Mouse (Mus musculus): ENCODE measurements around the gene 1110004F10Rik. TPM values are rescaled to one million over a fixed set of nuclear protein-coding genes. Genes with fewer than 3 reads are reported as not detected.

1110004F10Rik gene
- 342 TPM in 2 replicates for polyA plus RNA-seq (2016; fragmentation: Nextera tagmentation; extraction: Ambion mirVana)

DNA sequence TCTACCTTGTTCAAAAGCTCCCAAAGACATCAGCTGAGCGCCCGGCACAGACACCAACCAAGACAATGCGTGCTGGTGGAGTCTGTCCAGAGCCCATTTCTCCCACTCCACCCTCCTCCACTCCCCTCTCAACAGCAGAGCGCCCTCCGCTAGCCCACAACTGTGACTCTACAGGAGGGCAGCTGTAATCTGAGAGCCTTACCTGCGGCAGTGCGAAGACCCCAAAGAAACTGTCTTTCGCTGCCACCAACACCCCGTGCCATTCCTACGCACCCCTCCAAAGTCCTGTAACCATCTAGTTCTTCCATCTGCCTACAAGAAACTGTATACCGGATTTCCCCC, at the start of gene 1110004F10Rik:
1110004F10Rik (plus strand) TSS at position 202 of the 342 bp plus-strand sequence.
- Histone ChIP-seq H3K27ac (peak within 1 kb of the TSS; percentile 65), H3K9me3 (no peaks in the 10 kb centered on the region), H3K4me2 (peak within 1 kb of the TSS; percentile 99), H3K4me1 (peaks cover 52% of the 10 kb centered on the region), H3K27me3 (peaks cover 33% of the 10 kb centered on the region), H3K9ac (peak within 1 kb of the TSS; percentile 62), H3K36me3 (replicated peaks) (no peaks in the 10 kb centered on the region), H3K4me3 (replicated peaks) (peak within 1 kb of the TSS; percentile 51)
- no peak for ATAC-seq (ENCODE audit: low FRiP score)
- WGBS, result 0% methylated on average over 11 of the region's 11 CpGs

DNA sequence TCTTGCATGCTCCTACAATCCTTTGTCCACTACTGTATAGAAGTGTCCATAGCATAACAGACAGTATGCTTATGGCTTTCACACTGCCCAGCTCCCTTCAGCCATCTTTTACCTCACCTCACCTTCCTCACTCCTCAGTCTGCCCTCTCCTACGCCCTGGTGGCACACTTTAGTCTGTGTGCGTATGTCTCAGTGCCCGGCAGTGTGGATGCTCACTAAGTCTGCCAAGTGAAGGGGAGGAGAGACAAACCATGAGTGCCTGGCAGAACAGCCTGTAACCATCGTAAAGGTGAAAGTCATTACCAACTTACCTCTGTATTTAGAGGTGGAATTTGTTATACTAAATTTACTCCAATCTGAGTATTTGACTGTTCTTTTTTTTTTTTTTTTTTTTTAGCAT, 36.5 kb upstream of the 1110004F10Rik start:
- no peak overlapping the region for H3K9ac ChIP-seq
- H3K9me3 ChIP-seq, result no peaks in the 10 kb centered on the region
- no peak overlapping the region for H3K4me3 ChIP-seq (replicated peaks)
- 91% methylated on average over 4 of the region's 4 CpGs for WGBS
- no peak overlapping the region for H3K4me2 ChIP-seq
- H3K36me3 ChIP-seq (replicated peaks), result no peaks in the 10 kb centered on the region
- H3K27me3 ChIP-seq, result no peaks in the 10 kb centered on the region
- H3K27ac ChIP-seq, result no peak overlapping the region
- ATAC-seq (ENCODE audit: low FRiP score), result no peak
- H3K4me1 ChIP-seq, result peaks cover 7% of the 10 kb centered on the region; the same call in 1 of the 2 replicates

DNA sequence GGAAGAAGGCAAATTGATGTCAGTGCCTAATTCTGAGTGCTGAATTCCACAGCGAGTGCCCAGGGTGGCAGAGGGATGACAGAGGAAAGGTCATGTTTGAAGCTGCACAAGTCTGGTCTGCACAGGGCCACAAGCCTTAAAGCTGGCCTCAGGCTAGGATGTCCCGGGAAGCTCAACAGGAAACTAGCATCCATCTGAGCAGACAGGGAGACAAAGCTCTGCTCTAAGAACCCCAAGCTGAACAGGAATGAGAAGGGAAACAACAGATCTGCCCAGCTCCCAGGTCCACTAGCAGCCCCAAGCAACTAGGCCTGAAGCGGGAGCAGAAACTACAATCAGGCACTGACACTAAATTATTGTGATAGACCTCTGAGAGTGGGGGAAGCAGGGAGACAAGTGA, 9.2 kb upstream of the 1110004F10Rik start:
- H3K27me3 ChIP-seq, result no peaks in the 10 kb centered on the region
- H3K9me3 ChIP-seq, result no peaks in the 10 kb centered on the region
- H3K36me3 ChIP-seq (replicated peaks), result no peaks in the 10 kb centered on the region
- H3K4me2 ChIP-seq, result peak overlapping the region; percentile 99
- H3K4me1 ChIP-seq, result peaks cover 43% of the 10 kb centered on the region
- H3K27ac ChIP-seq, result peak overlapping the region; percentile 96
- no peak for ATAC-seq (ENCODE audit: low FRiP score)
- 14% methylated on average over 3 of the region's 3 CpGs for WGBS
- peak overlapping the region; percentile 76 for H3K4me3 ChIP-seq (replicated peaks)
- peak overlapping the region; percentile 97 for H3K9ac ChIP-seq

DNA sequence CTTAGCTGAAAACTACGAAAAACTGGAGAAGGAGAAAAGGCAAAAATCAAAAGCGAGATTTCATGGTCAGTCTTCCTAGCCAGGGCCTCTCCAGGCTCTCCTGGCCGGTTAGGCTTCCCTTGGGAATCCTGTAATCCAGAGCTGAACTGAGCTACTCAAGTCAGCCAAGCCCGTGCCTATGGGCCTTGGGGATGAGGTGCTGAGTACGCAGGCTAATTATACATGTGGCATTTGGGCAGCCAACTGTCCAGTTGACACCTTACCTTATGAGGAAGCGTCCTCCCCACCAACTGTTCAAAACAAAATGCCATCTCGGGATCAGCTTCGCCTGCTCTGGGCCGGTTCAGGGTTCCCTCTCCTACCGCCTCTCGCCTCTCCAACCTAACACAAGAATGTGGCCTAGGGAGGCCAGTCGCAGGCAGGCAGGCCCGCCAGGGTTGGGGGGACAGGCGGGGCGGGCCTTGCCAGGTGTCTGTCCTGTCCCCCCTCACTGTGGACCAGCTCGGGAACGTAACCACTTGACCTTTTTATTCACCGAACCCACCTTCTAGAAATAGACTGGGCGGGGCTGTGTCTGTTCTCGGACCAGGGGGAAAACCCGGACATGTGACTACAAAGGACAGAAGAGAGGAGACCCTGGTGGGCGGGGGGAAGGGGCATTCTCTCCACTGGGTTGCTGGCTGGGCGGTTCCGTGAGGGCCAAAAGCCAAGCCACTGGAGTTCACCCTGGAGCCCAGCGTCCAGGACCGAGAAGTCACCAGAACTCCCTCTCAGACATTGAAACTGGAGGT, 8.4 kb upstream of the 1110004F10Rik start:
- H3K4me2 ChIP-seq, result peak overlapping the region; percentile 99
- H3K9ac ChIP-seq, result peak overlapping the region; percentile 97
- H3K4me1 ChIP-seq, result peaks cover 50% of the 10 kb centered on the region
- ATAC-seq (ENCODE audit: low FRiP score), result peak; percentile 33; the same call in 1 of the 2 replicates
- WGBS, result 2% methylated on average over 26 of the region's 26 CpGs
- no peaks in the 10 kb centered on the region for H3K36me3 ChIP-seq (replicated peaks)
- no peaks in the 10 kb centered on the region for H3K9me3 ChIP-seq
- 0 out of 2 replicates have a peak, but pooled peaks cover 6% of the 10 kb centered on the region for H3K27me3 ChIP-seq
- peak overlapping the region; percentile 76 for H3K4me3 ChIP-seq (replicated peaks)
- peak overlapping the region; percentile 96 for H3K27ac ChIP-seq

DNA sequence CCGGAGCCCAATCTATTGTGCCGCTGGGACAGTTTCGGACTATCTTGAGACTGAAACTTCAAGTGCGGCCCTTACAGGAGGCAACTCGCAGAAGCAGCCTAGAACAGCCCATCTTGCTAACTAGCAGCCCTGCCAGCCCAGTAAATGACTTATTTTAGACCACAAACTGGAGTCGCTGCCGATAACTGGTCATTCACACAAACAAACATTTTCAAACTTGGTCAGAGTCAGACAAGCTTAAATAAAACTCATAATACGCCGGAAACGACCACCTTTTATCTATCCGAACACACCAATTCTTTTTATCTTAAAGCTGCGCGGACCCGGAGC, 7.8 kb upstream of the 1110004F10Rik start:
- peaks cover 48% of the 10 kb centered on the region for H3K4me1 ChIP-seq
- peaks cover 12% of the 10 kb centered on the region for H3K27me3 ChIP-seq
- H3K4me2 ChIP-seq, result peak overlapping the region; percentile 99
- H3K36me3 ChIP-seq (replicated peaks), result no peaks in the 10 kb centered on the region
- WGBS, result 0% methylated on average over 14 of the region's 14 CpGs
- H3K9me3 ChIP-seq, result no peaks in the 10 kb centered on the region
- peak overlapping the region; percentile 97 for H3K9ac ChIP-seq
- ATAC-seq (ENCODE audit: low FRiP score), result no peak
- peak overlapping the region; percentile 96 for H3K27ac ChIP-seq
- peak overlapping the region; percentile 76 for H3K4me3 ChIP-seq (replicated peaks)

DNA sequence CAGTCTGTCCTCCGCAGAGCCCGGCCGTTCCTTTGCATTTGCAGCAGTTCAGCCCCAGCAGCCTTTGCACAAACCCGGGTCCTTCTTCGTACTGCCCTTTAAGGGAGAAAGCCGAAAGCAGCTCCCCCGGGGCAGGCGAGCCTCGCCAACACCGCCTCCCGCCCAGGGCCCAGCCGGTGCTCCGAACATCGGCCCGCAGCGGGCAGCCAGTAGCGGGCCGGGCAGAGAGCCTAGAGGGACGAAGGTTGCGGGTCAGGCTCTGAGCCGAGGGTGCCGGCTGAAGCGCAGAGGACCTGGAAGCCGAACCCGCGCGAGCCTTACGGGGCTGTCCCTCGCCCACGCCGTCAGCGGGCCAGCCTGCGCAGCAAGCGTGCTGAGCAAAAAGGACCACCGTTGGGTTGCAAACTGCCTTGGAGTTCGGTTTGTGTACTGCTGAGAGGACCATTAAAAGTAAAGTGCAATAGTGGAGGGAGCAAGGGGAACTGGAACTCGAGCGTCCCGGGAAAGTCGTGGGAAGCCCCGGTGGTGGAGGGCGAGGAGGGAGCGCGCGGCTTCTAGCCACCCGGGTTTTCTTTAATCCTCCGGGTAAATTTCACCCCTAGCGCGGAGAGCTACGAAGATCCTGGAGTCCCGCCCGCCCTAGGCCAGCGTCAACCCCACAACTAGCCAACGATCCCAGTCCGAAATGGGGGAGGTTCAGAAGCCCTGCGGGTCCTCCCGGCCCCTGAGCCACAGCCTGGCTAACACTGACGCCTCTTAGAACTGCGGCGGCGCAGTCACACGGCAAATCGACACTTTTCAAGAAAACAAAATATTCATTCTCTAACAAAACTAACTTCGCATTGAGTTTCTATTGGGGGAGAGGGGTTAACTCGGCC, 7.2 kb upstream of the 1110004F10Rik start:
- Histone ChIP-seq H3K27me3 (peaks cover 18% of the 10 kb centered on the region), H3K4me2 (peak overlapping the region; percentile 99), H3K27ac (peak overlapping the region; percentile 96), H3K36me3 (replicated peaks) (no peaks in the 10 kb centered on the region), H3K4me1 (peaks cover 48% of the 10 kb centered on the region), H3K9ac (peak overlapping the region; percentile 97), H3K9me3 (no peaks in the 10 kb centered on the region), H3K4me3 (replicated peaks) (peak overlapping the region; percentile 76)
- ATAC-seq (ENCODE audit: low FRiP score), result no peak
- WGBS, result under 1% methylated on average over 65 of the region's 65 CpGs

DNA sequence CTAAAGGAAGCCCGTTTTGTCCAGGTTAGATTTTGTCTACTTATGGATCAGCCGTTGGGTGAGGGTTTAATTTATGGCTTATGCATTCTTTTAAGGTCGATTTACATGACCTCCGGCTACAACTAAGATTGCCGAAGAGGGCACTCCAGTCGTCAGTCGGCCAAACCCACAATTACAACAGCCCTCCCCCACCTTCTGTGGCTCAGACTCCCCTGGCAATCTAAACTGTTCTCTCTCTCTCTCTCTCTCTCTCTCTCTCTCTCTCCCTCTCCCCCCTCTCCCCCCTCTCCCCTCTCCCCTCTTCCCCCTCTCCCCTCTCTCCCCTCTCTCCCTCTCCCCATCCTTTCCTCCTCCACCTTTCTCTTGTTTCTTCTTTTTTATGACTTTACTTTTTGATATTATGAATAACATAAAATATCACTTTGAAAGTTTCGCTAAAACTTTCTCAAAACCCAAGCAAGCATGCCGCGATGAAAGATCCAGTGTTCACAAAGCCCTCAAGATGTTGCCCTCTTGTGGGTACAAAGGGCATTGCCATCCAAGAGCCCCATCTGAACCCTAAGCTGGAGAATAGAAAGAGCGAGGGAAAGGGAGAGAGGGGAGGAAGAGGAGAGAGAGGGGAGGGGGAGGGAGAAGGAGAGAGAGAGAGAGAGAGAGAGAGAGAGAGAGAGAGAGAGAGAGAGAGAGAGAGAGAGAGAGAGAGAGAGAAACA, 6.4 kb upstream of the 1110004F10Rik start:
- ATAC-seq (ENCODE audit: low FRiP score), result peak; percentile 15; the same call in 1 of the 2 replicates
- peak overlapping the region; percentile 96 for H3K27ac ChIP-seq
- WGBS, result 0% methylated on average over 11 of the region's 11 CpGs

DNA sequence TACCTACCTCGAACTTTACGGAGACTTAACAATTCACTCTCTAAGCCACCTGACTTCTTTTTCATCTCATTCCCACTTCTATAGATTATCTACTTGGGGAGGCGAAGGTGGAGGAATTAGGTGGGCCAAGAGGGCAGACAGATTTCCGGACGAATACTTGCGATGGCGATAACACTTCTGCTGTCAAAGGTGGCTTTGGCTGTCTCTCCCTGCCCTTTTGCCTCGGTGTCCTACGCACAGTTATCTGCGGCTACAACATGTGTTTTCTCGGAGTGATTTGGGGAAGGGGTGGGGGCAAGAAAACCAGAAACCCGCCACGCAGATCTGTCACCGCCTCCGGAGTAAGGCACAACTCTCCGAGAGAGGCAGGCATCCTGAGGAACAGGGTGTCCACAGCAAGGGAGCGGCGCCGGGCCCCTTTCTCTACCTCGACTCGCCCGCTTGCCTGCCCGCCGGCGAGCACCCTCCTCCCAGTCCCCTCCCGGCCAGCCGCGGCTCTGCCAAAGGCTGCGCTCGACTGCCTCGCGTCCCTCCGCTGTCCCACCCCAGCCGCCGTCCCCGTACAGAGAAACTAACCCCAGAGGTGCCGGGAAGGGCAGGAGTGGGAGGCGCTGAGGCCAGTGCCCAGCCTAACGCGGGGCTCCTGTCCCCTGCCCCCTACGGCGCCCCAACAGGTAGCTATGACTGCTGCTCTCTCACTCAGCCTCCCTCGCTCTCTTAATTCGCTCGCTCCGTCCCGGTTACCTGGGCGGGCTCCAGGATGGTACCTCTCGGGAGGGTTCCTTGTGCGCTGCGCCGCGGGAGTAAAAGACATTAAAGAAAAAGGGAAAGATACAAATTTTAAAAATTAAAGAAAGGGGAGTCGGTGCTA, 5.6 kb upstream of the 1110004F10Rik start:
- peaks cover 27% of the 10 kb centered on the region for H3K27me3 ChIP-seq
- H3K36me3 ChIP-seq (replicated peaks), result no peaks in the 10 kb centered on the region
- peaks cover 54% of the 10 kb centered on the region for H3K4me1 ChIP-seq
- peak overlapping the region; percentile 96 for H3K27ac ChIP-seq
- peak overlapping the region; percentile 99 for H3K4me2 ChIP-seq
- peak; percentile 52 for ATAC-seq (ENCODE audit: low FRiP score)
- no peaks in the 10 kb centered on the region for H3K9me3 ChIP-seq
- peak overlapping the region; percentile 97 for H3K9ac ChIP-seq
- H3K4me3 ChIP-seq (replicated peaks), result peak overlapping the region; percentile 76
- WGBS, result under 1% methylated on average over 53 of the region's 54 CpGs

More for the DNA sequence above, 6.4 kb upstream of the 1110004F10Rik start:
- peak overlapping the region; percentile 99 for H3K4me2 ChIP-seq
- H3K36me3 ChIP-seq (replicated peaks), result no peaks in the 10 kb centered on the region
- H3K4me1 ChIP-seq, result peaks cover 47% of the 10 kb centered on the region
- no peaks in the 10 kb centered on the region for H3K9me3 ChIP-seq
- peaks cover 23% of the 10 kb centered on the region for H3K27me3 ChIP-seq
- peak overlapping the region; percentile 97 for H3K9ac ChIP-seq
- H3K4me3 ChIP-seq (replicated peaks), result peak overlapping the region; percentile 76

DNA sequence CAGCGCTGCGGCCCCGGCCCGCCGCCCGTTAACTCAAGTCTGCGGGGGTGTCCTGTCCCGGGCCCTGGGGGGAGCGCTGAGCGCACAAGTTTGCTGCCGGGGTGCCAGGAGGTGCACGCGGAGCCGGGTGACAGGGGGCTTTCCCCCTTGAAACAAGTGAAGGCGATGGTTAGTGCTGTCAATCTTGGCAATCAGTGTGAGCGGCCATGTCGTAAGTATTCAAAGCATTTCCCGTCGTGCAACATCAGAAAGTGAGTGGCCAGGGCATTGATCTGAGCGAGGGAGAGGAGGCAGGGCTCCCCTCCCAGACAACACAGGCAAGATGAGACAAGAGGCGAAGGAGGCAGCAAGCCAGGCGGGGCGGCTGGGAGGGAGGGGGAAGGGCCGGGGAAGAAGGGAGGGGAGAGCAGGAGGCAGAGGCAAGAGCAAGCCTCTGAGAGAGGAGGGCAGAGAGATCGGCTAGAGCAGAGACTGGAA, 4.9 kb upstream of the 1110004F10Rik start:
- Histone ChIP-seq H3K27ac (peak overlapping the region; percentile 96), H3K4me3 (replicated peaks) (peak overlapping the region; percentile 76), H3K9me3 (no peaks in the 10 kb centered on the region), H3K27me3 (peaks cover 27% of the 10 kb centered on the region), H3K4me1 (peaks cover 61% of the 10 kb centered on the region), H3K9ac (peak overlapping the region; percentile 97), H3K36me3 (replicated peaks) (no peaks in the 10 kb centered on the region), H3K4me2 (peak overlapping the region; percentile 99)
- peak; percentile 67 for ATAC-seq (ENCODE audit: low FRiP score)
- under 1% methylated on average over 25 of the region's 25 CpGs for WGBS

DNA sequence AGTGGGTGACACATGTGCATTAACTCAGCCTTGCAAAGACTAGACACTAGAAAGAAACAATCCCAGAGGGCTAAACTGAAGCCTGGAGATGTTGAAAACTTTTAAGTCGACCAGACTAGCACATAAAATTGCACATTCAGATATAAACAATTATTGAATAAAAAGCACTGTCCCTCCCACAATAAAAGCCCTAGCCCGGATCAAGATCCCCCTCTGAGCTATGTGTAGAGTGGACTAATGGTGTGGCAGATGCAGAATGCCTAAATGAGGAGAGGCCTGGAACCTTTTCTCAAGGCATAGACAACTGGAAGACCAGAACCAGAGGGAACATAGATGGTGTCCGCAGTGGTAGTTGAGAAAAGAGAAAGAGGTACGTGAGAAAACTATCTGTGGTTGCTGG, 3.7 kb upstream of the 1110004F10Rik start:
- WGBS, result 29% methylated on average over 4 of the region's 4 CpGs
- Histone ChIP-seq H3K27me3 (peaks cover 28% of the 10 kb centered on the region), H3K4me3 (replicated peaks) (peak overlapping the region; percentile 76; the same call in 1 of the 2 replicates)

More for the DNA sequence above, 3.7 kb upstream of the 1110004F10Rik start:
- Histone ChIP-seq H3K4me2 (peak overlapping the region; percentile 99), H3K9ac (0 out of 2 replicates have a peak overlapping the region, but pooled peaks have one; percentile 22), H3K27ac (no peak overlapping the region), H3K4me1 (peaks cover 62% of the 10 kb centered on the region), H3K9me3 (no peaks in the 10 kb centered on the region), H3K36me3 (replicated peaks) (no peaks in the 10 kb centered on the region)
- no peak for ATAC-seq (ENCODE audit: low FRiP score)
